Mouse (Mus musculus): ENCODE measurements around the gene H2-Q7.
"Not testable (repeated sequence)": the region's sequence is repeated elsewhere in the genome, so short reads cannot be mapped to it uniquely, and the experiment has no call there.

The H2-Q7 gene

GRCm38 (mm10) chr17:35438885-35439284, at the start of gene H2-Q7:
H2-Q7 (plus strand) TSS chr17:35439155.
- peak; percentile 50 to 83 for DNase-seq (ENCODE audit: low spot score in 2 of 2)

GRCm38 (mm10) chr17:35389796-35390195, 49.2 kb upstream of the H2-Q7 start:
- peak in 1 of 2 experiments; percentile 36 for DNase-seq (ENCODE audit: low spot score in 2 of 2)

GRCm38 (mm10) chr17:35392671-35393070, 46.3 kb upstream of the H2-Q7 start:
- DNase-seq (ENCODE audit: low spot score in 2 of 2): not testable (repeated sequence)

- DNase-seq (ENCODE audit: low spot score in 2 of 2): not testable (repeated sequence)
These were observed 44.8 kb upstream of the H2-Q7 start for GRCm38 (mm10) chr17:35393864-35394800.

- not testable (repeated sequence) for DNase-seq (ENCODE audit: low spot score in 2 of 2)
These were observed 42.0 kb upstream of the H2-Q7 start for GRCm38 (mm10) chr17:35396956-35397355.

- DNase-seq (ENCODE audit: low spot score in 2 of 2): not testable (repeated sequence)
These were observed 25.9 kb upstream of the H2-Q7 start for GRCm38 (mm10) chr17:35413057-35413456.

GRCm38 (mm10) chr17:35415273-35416129, 23.5 kb upstream of the H2-Q7 start:
- not testable (repeated sequence) for DNase-seq (ENCODE audit: low spot score in 2 of 2)

- DNase-seq (ENCODE audit: low spot score in 2 of 2): no peak
These were observed 20.2 kb upstream of the H2-Q7 start for GRCm38 (mm10) chr17:35418772-35419171.

- DNase-seq (ENCODE audit: low spot score in 2 of 2): not testable (repeated sequence)
These were observed 19.4 kb upstream of the H2-Q7 start for GRCm38 (mm10) chr17:35419564-35419963.

- peak in 1 of 2 experiments; percentile 30 for DNase-seq (ENCODE audit: low spot score in 2 of 2)
These were observed 18.6 kb upstream of the H2-Q7 start for GRCm38 (mm10) chr17:35420206-35420810.

- DNase-seq (ENCODE audit: low spot score in 2 of 2): not testable (repeated sequence)
These were observed 17.6 kb upstream of the H2-Q7 start for GRCm38 (mm10) chr17:35421331-35421730.

- not testable (repeated sequence) for DNase-seq (ENCODE audit: low spot score in 2 of 2)
These were observed 16.6 kb upstream of the H2-Q7 start for GRCm38 (mm10) chr17:35422360-35422759.

- not testable (repeated sequence) for DNase-seq (ENCODE audit: low spot score in 2 of 2)
These were observed 15.7 kb upstream of the H2-Q7 start for GRCm38 (mm10) chr17:35423131-35423810.

- not testable (repeated sequence) for DNase-seq (ENCODE audit: low spot score in 2 of 2)
These were observed 14.8 kb upstream of the H2-Q7 start for GRCm38 (mm10) chr17:35424106-35424505.

- DNase-seq (ENCODE audit: low spot score in 2 of 2): peak; percentile 35 to 51
These were observed 14.1 kb upstream of the H2-Q7 start, which contains the start of gene H2-Q6 for GRCm38 (mm10) chr17:35424624-35425416. H2-Q6 (plus strand) TSS chr17:35424850.

- not testable (repeated sequence) for DNase-seq (ENCODE audit: low spot score in 2 of 2)
These were observed 13.5 kb upstream of the H2-Q7 start for GRCm38 (mm10) chr17:35425474-35425873.

GRCm38 (mm10) chr17:35428883-35429282, 10.1 kb upstream of the H2-Q7 start:
- not testable (repeated sequence) for DNase-seq (ENCODE audit: low spot score in 2 of 2)

- DNase-seq (ENCODE audit: low spot score in 2 of 2): not testable (repeated sequence)
These were observed 8.3 kb upstream of the H2-Q7 start for GRCm38 (mm10) chr17:35430671-35431070.

- not testable (repeated sequence) for DNase-seq (ENCODE audit: low spot score in 2 of 2)
These were observed 6.8 kb upstream of the H2-Q7 start for GRCm38 (mm10) chr17:35432167-35432566.

GRCm38 (mm10) chr17:35434836-35435235, 4.1 kb upstream of the H2-Q7 start:
- DNase-seq (ENCODE audit: low spot score in 2 of 2): not testable (repeated sequence)
